Mouse (Mus musculus) liver, embryonic 14.5 days (tissue): ENCODE data around the gene Prune2. TPM values are rescaled to one million over a fixed set of nuclear protein-coding genes. Genes with fewer than 3 reads are reported as not detected.

Experiments
- ATAC-seq: fragments of 200-750 bp; cut with Nextera tagmentation; 2 replicates; pipeline ENCODE4 v1.8.0; 2017; ENCODE audit warnings: moderate number of reproducible peaks, mild to moderate bottlenecking, moderate library complexity; ENCODE audit not compliant: insufficient read depth
- DNase-seq, 3 experiments: peaks; one replicate each; pipeline ENCODE4 v3.0.0-alpha.2; 2012 to 2013; ENCODE audit warnings: low read depth in 3 of 3, low spot score in 3 of 3
- H3K27ac ChIP-seq: fragments of 300-500 bp; sonication (generic); 2 replicates; pipeline ENCODE4 v1.5.1; 2014; ENCODE audit warnings: moderate library complexity, mild to moderate bottlenecking, control low read depth, inconsistent platforms
- H3K27me3 ChIP-seq: fragments of 300-500 bp; sonication (generic); 2 replicates; pipeline ENCODE4 v1.6.1; 2014; ENCODE audit warnings: mild to moderate bottlenecking, low read length, moderate library complexity; ENCODE audit not compliant: control insufficient read depth, insufficient read depth
- H3K36me3 ChIP-seq: fragments of 300-500 bp; sonication (generic); replicated peaks from 2 replicates; pipeline ENCODE4 v1.6.1; 2014; ENCODE audit warnings: low read depth; ENCODE audit not compliant: control insufficient read depth, insufficient read depth
- H3K4me1 ChIP-seq, 2 experiments: fragments of 200-500 bp in 1 of 2; fragments of 300-500 bp in 1 of 2; sonication (generic) in 1 of 2; replicated peaks; 2 replicates each; pipeline ENCODE4 v1.6.1; 2012 to 2014; ENCODE audit warnings: antibody characterized with exemption in 1 of 2, inconsistent platforms in 1 of 2, low read length in 1 of 2; ENCODE audit not compliant: control insufficient read depth in 2 of 2, insufficient read depth in 2 of 2
- H3K4me2 ChIP-seq: fragments of 300-500 bp; sonication (generic); 2 replicates; pipeline ENCODE4 v1.6.1; 2014; ENCODE audit warnings: low read depth, mild to moderate bottlenecking, control low read depth, moderate library complexity
- H3K4me3 ChIP-seq, 2 experiments: fragments of 200-500 bp in 1 of 2; fragments of 300-500 bp in 1 of 2; sonication (generic) in 1 of 2; 2 replicates each; pipeline ENCODE4 v1.5.1; 2012 to 2014; ENCODE audit warnings: low read depth in 2 of 2, low read length in 2 of 2, mild to moderate bottlenecking in 2 of 2, control low read depth in 1 of 2, inconsistent platforms in 1 of 2, moderate library complexity in 1 of 2; ENCODE audit not compliant: insufficient read depth in 1 of 2
- H3K9ac ChIP-seq: fragments of 300-500 bp; sonication (generic); replicated peaks from 2 replicates; pipeline ENCODE4 v1.6.1; 2014; ENCODE audit warnings: mild to moderate bottlenecking, control low read depth, moderate library complexity
- H3K9me3 ChIP-seq: fragments of 300-500 bp; sonication (generic); 2 replicates; pipeline ENCODE4 v1.6.1; 2016; ENCODE audit warnings: low read length, mixed read lengths; ENCODE audit not compliant: control insufficient read depth
- CTCF ChIP-seq: IDR thresholded peaks from 2 replicates; pipeline ENCODE4 v1.5.1; 2016; ENCODE audit warnings: antibody characterized with exemption, low read depth, control low read depth
- EP300 ChIP-seq: IDR thresholded peaks from 2 replicates; pipeline ENCODE4 v1.6.1; 2016; ENCODE audit warnings: antibody characterized with exemption, low read depth
- WGBS: fragments of 180-500 bp; shearing (Covaris S2); extraction: QIAGEN DNeasy Blood & Tissue Kit; methylation state at CpG from one replicate; pipeline ENCODE4 v1.1.7; 2014; ENCODE audit not compliant: insufficient replicate concordance; 5-methylcytosine and 5-hydroxymethylcytosine counted together
- polyA plus RNA-seq, 2 experiments: library from polyadenylated mRNA; depleted of rRNA in 1 of 2; stranded (reverse) in 1 of 2; unstranded in 1 of 2; fragments of >200 nt; fragmentation: Nextera tagmentation in 1 of 2; extraction: Ambion mirVana in 1 of 2; gene quantifications; 2 replicates each; pipeline versions ENCODE4 v1.2.1 to v1.2.3; 2012 to 2014

Prune2 gene
- polyA plus RNA-seq, 2 experiments = 0.26 to 0.29 TPM

GRCm38 (mm10) chr19:17011261-17011995 lies 55.5 kb downstream of the Prune2 start:
- Histone ChIP-seq H3K4me2 (no peak overlapping the region), H3K4me1 (peaks cover 11 to 30% of the 10 kb centered on the region in 2 experiments), H3K27ac (no peak overlapping the region), H3K4me3 (no peak overlapping the region), H3K9ac (no peak overlapping the region), H3K27me3 (no peaks in the 10 kb centered on the region), H3K36me3 (no peaks in the 10 kb centered on the region), H3K9me3 (no peaks in the 10 kb centered on the region)
- DNase-seq = peak in 1 of 3 experiments; percentile 33
- 0 out of 2 replicates have a peak, but pooled peaks have one; percentile 19 for ATAC-seq
- TF ChIP-seq EP300 (no peak), CTCF (no peak)
- whole genome bisulfite sequencing = 27% methylated on average over 6 of the region's 6 CpGs

- Histone ChIP-seq H3K4me1 (peaks cover 11 to 30% of the 10 kb centered on the region in 2 experiments), H3K4me2 (no peak overlapping the region), H3K9ac (no peak overlapping the region), H3K27ac (no peak overlapping the region), H3K36me3 (no peaks in the 10 kb centered on the region), H3K9me3 (no peaks in the 10 kb centered on the region), H3K4me3 (no peak overlapping the region), H3K27me3 (no peaks in the 10 kb centered on the region)
- no peak for DNase-seq
- WGBS = 6% methylated on average over 2 of the region's 2 CpGs
- ATAC-seq = peak; percentile 73
- TF ChIP-seq CTCF (no peak), EP300 (peak; percentile 75)
Observed at GRCm38 (mm10) chr19:17013085-17013484, 57.2 kb downstream of the Prune2 start.

GRCm38 (mm10) chr19:17014337-17015124 lies 58.6 kb downstream of the Prune2 start:
- H3K4me1 ChIP-seq = peaks cover 11 to 30% of the 10 kb centered on the region in 2 experiments
- ATAC-seq = peak; percentile 83
- H3K4me2 ChIP-seq = peak overlapping the region; percentile 24

GRCm38 (mm10) chr19:17024748-17025147 lies 68.8 kb downstream of the Prune2 start:
- ATAC-seq = no peak
- 69% methylated on average over 4 of the region's 4 CpGs for whole genome bisulfite sequencing
- Histone ChIP-seq H3K36me3 (no peaks in the 10 kb centered on the region), H3K9ac (no peak overlapping the region), H3K4me3 (no peak overlapping the region), H3K9me3 (no peaks in the 10 kb centered on the region), H3K4me1 (peaks cover 0 to 3% of the 10 kb centered on the region in 2 experiments; a peak in 1 of 4 replicates), H3K4me2 (no peak overlapping the region), H3K27me3 (no peaks in the 10 kb centered on the region), H3K27ac (no peak overlapping the region)
- DNase-seq = no peak
- no peak for TF ChIP-seq EP300
- TF ChIP-seq CTCF = no peak

More at GRCm38 (mm10) chr19:17014337-17015124, 58.6 kb downstream of the Prune2 start:
- no peaks in the 10 kb centered on the region for H3K36me3 ChIP-seq
- H3K9ac ChIP-seq = no peak overlapping the region
- DNase-seq = peak in 2 of 3 experiments; percentile 26 to 29
- H3K27me3 ChIP-seq = no peaks in the 10 kb centered on the region
- H3K4me3 ChIP-seq = no peak overlapping the region
- peak overlapping the region; percentile 28 for H3K27ac ChIP-seq
- TF ChIP-seq EP300 = no peak
- TF ChIP-seq CTCF = no peak
- 9% methylated on average over 10 of the region's 10 CpGs for WGBS
- H3K9me3 ChIP-seq = no peaks in the 10 kb centered on the region

- Histone ChIP-seq H3K4me2 (no peak overlapping the region), H3K36me3 (no peaks in the 10 kb centered on the region), H3K9me3 (no peaks in the 10 kb centered on the region), H3K27me3 (no peaks in the 10 kb centered on the region), H3K4me3 (no peak overlapping the region), H3K9ac (no peak overlapping the region), H3K27ac (no peak overlapping the region), H3K4me1 (peaks cover 0 to 3% of the 10 kb centered on the region in 2 experiments; a peak in 1 of 4 replicates)
- 0% methylated on average over 3 of the region's 3 CpGs for WGBS
- DNase-seq (peak in 2 of 3 experiments; percentile 25 to 29), ATAC-seq (no peak)
- TF ChIP-seq CTCF (peak; percentile 82), EP300 (no peak)
Observed at GRCm38 (mm10) chr19:17030276-17030675, 74.4 kb downstream of the Prune2 start.
